Mouse (Mus musculus) kidney, embryonic 15.5 days (tissue): ENCODE measurements around the gene Rad54l. TPM values are rescaled to one million over a fixed set of nuclear protein-coding genes. Genes with fewer than 3 reads are reported as not detected.

Experiments
- ATAC-seq: fragments of 200-750 bp; cut with Nextera tagmentation; replicated peaks from 2 replicates; pipeline ENCODE4 v1.8.0; 2017; ENCODE audit warnings: moderate TSS enrichment; ENCODE audit not compliant: low FRiP score
- H3K27ac ChIP-seq: fragments of 300-500 bp; sonication (generic); 2 replicates; pipeline ENCODE4 v1.5.1; 2015; ENCODE audit warnings: mild to moderate bottlenecking, inconsistent platforms
- H3K27me3 ChIP-seq: fragments of 300-500 bp; sonication (generic); 2 replicates; pipeline ENCODE4 v1.6.1; 2015; ENCODE audit warnings: inconsistent platforms
- H3K36me3 ChIP-seq: fragments of 300-500 bp; sonication (generic); 2 replicates; pipeline ENCODE4 v1.6.1; 2015; ENCODE audit warnings: inconsistent platforms
- H3K4me1 ChIP-seq: fragments of 300-500 bp; sonication (generic); 2 replicates; pipeline ENCODE4 v1.6.1; 2015; ENCODE audit warnings: inconsistent platforms
- H3K4me2 ChIP-seq: fragments of 300-500 bp; sonication (generic); 2 replicates; pipeline ENCODE4 v1.6.1; 2015; ENCODE audit warnings: moderate library complexity, mild to moderate bottlenecking, inconsistent platforms
- H3K4me3 ChIP-seq: fragments of 300-500 bp; sonication (generic); replicated peaks from 2 replicates; pipeline ENCODE4 v1.5.1; 2015; ENCODE audit warnings: mild to moderate bottlenecking, inconsistent platforms
- H3K9ac ChIP-seq: fragments of 300-500 bp; sonication (generic); 2 replicates; pipeline ENCODE4 v1.6.1; 2015; ENCODE audit warnings: mild to moderate bottlenecking, inconsistent platforms
- H3K9me3 ChIP-seq: fragments of 300-500 bp; sonication (generic); replicated peaks from 2 replicates; pipeline ENCODE4 v1.6.1; 2016; ENCODE audit warnings: inconsistent platforms
- WGBS: fragments of 180-500 bp; shearing (Covaris S2); methylation state at CpG from one replicate; pipeline ENCODE4 v1.1.7; 2015; ENCODE audit warnings: mixed read lengths; 5-methylcytosine and 5-hydroxymethylcytosine counted together
- polyA plus RNA-seq: library from polyadenylated mRNA; unstranded; fragments of >200 nt; fragmentation: Nextera tagmentation; extraction: Ambion mirVana; gene quantifications from 2 replicates; pipeline ENCODE4 v1.2.1, GENCODE M21; 2015

The Rad54l gene
- polyA plus RNA-seq, 1 experiment from 2014 or later: 36.6 TPM

DNA sequence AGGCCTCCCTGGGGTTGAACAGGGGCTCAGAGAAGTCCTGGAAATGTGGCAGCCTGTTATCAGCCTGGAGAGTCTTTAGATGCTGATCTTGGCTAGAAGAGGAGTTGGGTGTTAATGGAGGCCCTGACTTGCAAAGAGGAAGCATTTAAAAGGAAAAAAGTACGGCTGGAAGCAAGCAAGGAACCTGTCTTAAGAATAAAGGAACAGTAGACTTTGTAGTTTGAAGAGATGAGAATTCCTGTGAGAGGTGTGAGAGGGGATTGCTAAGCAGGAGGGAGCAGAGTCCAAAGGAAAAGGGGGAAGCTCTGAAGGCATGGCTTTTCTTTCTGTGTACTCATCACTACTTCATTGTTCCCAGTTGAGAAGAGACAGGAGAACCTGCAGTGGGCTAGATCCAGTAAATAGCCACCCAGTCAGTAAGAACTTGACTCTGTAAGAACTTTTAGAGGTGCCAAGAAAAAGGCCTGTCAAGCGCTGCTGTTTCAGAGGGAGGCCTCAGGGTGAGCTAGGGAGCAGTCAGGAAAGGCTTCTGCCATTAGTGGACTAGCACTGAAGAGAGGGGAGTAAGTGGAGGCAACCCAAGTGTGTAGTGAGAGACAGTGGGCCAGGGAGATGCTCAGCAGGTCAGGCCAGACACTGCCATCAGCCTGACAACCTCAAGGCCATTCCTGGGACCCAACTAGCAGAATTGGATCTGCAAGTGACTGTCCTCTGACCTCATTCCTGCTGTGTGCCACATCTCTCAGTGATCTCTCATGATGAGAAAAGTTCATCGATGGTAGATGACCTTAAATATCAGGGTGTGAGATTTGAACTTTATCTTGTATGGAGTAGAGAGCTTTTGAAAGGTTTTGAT, 46.0 kb downstream of the Rad54l start:
- Histone ChIP-seq H3K4me3 (peak overlapping the region; percentile 81), H3K4me2 (peak overlapping the region; percentile 80), H3K27ac (peak overlapping the region; percentile 99), H3K4me1 (peaks cover 27% of the 10 kb centered on the region), H3K9ac (peak overlapping the region; percentile 79), H3K27me3 (no peaks in the 10 kb centered on the region), H3K9me3 (no peaks in the 10 kb centered on the region), H3K36me3 (peaks cover 34% of the 10 kb centered on the region)
- WGBS: 56% methylated on average over 3 of the region's 3 CpGs
- no peak for ATAC-seq

DNA sequence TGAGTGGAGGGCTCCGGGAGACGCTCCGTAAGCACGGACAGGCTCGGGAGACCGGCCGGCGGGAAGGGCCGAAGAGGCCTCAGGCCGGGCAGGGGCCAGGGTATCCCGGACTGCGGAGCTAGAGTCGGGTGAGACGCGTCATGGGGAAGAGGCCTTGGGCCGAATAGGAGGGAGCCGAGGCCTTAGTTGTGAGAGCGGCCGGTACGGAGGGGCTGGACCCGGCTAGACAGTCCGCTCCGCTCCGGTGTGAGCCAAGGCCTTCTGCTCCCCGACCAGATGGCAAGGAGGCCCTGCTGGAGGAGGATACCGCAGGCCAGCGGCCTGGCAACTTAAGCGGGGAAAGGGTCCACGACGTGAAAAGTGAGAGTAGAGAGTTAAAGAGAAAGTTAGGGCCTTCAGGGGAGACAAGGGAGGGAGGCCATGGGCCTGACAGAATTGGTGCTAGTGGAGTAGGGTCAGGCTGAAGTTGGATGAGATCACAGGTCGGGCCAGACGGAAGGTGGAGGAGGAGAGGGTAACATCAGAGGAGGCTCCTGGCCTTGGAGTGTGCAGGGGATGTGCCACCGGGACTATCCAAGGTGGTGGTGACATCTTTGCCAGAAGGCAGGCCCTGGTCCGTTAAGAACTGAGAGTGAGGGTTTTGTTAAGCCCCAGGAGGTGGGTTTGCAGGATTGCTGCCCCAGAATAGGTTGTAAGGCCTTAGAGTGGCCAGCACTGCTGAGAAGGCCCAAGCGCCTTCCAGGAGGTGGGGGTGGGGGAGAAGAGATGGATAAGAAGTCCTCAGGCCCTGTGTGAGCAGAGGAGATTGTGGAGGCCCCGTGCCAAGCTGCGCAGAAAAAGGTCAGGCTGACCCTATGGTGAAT, 46.9 kb downstream of the Rad54l start:
- peaks cover 25% of the 10 kb centered on the region for H3K36me3 ChIP-seq
- peak overlapping the region; percentile 99 for H3K27ac ChIP-seq
- 2% methylated on average over 37 of the region's 37 CpGs for WGBS
- no peaks in the 10 kb centered on the region for H3K9me3 ChIP-seq
- peak overlapping the region; percentile 81 for H3K4me3 ChIP-seq
- peak overlapping the region; percentile 80 for H3K4me2 ChIP-seq
- peaks cover 31% of the 10 kb centered on the region for H3K4me1 ChIP-seq
- H3K27me3 ChIP-seq: no peaks in the 10 kb centered on the region
- ATAC-seq: peak; percentile 45
- H3K9ac ChIP-seq: peak overlapping the region; percentile 79

- Histone ChIP-seq H3K4me2 (peak overlapping the region; percentile 80), H3K36me3 (peaks cover 17% of the 10 kb centered on the region), H3K27me3 (no peaks in the 10 kb centered on the region), H3K9me3 (no peaks in the 10 kb centered on the region), H3K4me1 (peaks cover 31% of the 10 kb centered on the region), H3K9ac (peak overlapping the region; percentile 79), H3K4me3 (peak overlapping the region; percentile 81), H3K27ac (peak overlapping the region; percentile 99)
- peak; percentile 76 for ATAC-seq
- under 1% methylated on average over 73 of the region's 77 CpGs for WGBS
Measured at GRCm38 (mm10) chr4:116075631-116076368, 47.7 kb downstream of the Rad54l start.

GRCm38 (mm10) chr4:116074861-116075620, 48.4 kb downstream of the Rad54l start, which contains the start of the genes Uqcrh and Lrrc41:
TSS of gene Uqcrh (minus strand) at chr4:116075071.
TSS of gene Lrrc41 (plus strand) at chr4:116075269.
- ATAC-seq: peak; percentile 93

DNA sequence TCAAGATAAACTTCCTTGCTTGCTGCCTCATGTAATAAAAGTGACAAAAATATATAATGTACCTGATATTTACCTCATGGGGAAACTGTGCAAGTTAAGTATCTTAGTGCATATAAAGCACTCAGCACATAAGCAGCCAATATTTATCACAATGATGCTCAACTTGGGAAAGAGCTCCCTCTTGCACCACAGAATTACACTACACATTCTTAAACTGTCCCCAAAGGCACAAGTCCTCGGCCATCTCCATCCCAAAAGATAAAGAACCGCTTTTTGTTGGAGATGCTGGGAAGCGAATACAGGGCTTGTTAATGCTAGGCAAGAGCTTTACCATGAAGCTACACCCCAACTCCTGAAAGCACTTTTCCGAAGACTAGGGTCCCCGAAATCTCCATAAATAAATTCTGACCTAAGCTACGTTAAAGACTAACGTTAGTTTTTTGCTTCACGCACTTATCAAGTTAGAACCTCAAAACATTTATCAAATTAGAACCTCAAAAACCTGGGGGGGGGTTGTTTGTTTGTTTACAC, 49.3 kb downstream of the Rad54l start:
- H3K4me3 ChIP-seq: peak overlapping the region; percentile 81
- no peaks in the 10 kb centered on the region for H3K9me3 ChIP-seq
- ATAC-seq: no peak
- WGBS: under 1% methylated on average over 8 of the region's 8 CpGs
- peaks cover 31% of the 10 kb centered on the region for H3K4me1 ChIP-seq
- H3K4me2 ChIP-seq: peak overlapping the region; percentile 80
- peaks cover 15% of the 10 kb centered on the region for H3K36me3 ChIP-seq
- peak overlapping the region; percentile 99 for H3K27ac ChIP-seq
- H3K9ac ChIP-seq: peak overlapping the region; percentile 76
- no peaks in the 10 kb centered on the region for H3K27me3 ChIP-seq

More at GRCm38 (mm10) chr4:116074861-116075620, 48.4 kb downstream of the Rad54l start, which contains the start of the genes Uqcrh and Lrrc41:
- Histone ChIP-seq H3K27me3 (no peaks in the 10 kb centered on the region), H3K4me3 (peak within 1 kb of the TSS; percentile 81), H3K27ac (peak within 1 kb of the TSS; percentile 99), H3K36me3 (peaks cover 15% of the 10 kb centered on the region), H3K4me2 (peak within 1 kb of the TSS; percentile 80), H3K9me3 (no peaks in the 10 kb centered on the region), H3K4me1 (peaks cover 31% of the 10 kb centered on the region), H3K9ac (peak within 1 kb of the TSS; percentile 79)
- under 1% methylated on average over 55 of the region's 55 CpGs for WGBS

DNA sequence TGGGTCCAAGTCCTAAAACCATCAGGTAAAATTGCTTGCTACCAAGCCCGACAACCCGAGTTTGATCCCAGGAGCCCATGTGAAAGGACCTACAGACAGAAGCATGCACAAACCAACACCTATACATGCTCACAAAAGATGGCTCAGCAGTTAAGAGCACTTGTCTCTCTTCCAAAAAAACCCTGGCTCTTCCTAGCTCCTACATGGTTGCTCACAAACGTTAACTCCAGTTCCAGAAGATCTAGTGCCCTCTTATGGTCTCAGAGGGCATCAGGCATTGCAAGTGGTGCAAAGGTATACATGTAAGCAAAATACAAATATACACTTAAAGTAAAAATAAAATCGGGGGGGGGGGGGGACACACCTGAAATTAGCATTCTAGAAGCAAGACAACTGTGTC, 50.3 kb downstream of the Rad54l start:
- H3K9me3 ChIP-seq: no peaks in the 10 kb centered on the region
- peaks cover 31% of the 10 kb centered on the region for H3K4me1 ChIP-seq
- peak overlapping the region; percentile 81; the same call in 1 of the 2 replicates for H3K4me3 ChIP-seq
- H3K27ac ChIP-seq: no peak overlapping the region
- no peaks in the 10 kb centered on the region for H3K27me3 ChIP-seq
- H3K9ac ChIP-seq: no peak overlapping the region
- WGBS: 59% methylated on average over 4 of the region's 4 CpGs
- H3K36me3 ChIP-seq: peaks cover 25% of the 10 kb centered on the region
- H3K4me2 ChIP-seq: peak overlapping the region; percentile 40
- ATAC-seq: no peak

DNA sequence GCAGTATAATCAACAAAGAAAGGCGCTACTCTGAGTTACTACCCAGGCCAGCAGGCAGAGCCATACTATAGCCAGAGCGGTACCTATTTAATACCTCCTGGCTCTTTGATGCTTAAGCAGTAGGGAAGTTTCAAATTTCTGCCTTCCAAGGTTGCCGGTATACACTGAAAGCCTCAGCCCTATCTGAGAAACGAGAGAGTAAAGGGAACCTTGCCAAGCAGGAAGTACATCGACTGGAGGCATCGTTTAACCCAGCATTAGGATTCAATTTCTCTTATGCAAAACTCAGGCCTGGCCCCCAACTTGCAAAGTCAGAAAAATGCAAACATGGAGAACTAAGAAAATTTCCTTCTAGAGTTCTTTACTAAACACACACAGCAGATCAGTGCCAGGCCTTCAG, 53.4 kb downstream of the Rad54l start:
- H3K4me2 ChIP-seq: no peak overlapping the region
- peaks cover 17% of the 10 kb centered on the region for H3K4me1 ChIP-seq
- H3K27me3 ChIP-seq: no peaks in the 10 kb centered on the region
- no peak overlapping the region for H3K27ac ChIP-seq
- no peak overlapping the region for H3K9ac ChIP-seq
- 76% methylated on average over 6 of the region's 6 CpGs for WGBS
- H3K9me3 ChIP-seq: no peaks in the 10 kb centered on the region
- H3K36me3 ChIP-seq: peaks cover 55% of the 10 kb centered on the region
- no peak overlapping the region for H3K4me3 ChIP-seq
- ATAC-seq: no peak

GRCm38 (mm10) chr4:116063855-116064254, 59.6 kb downstream of the Rad54l start:
- H3K4me3 ChIP-seq: no peak overlapping the region
- no peaks in the 10 kb centered on the region for H3K4me1 ChIP-seq
- 55% methylated on average over 1 of the region's 1 CpGs for WGBS
- H3K36me3 ChIP-seq: peaks cover 42% of the 10 kb centered on the region
- H3K4me2 ChIP-seq: no peak overlapping the region
- ATAC-seq: no peak
- H3K9ac ChIP-seq: no peak overlapping the region
- no peaks in the 10 kb centered on the region for H3K27me3 ChIP-seq
- no peaks in the 10 kb centered on the region for H3K9me3 ChIP-seq
- no peak overlapping the region for H3K27ac ChIP-seq

GRCm38 (mm10) chr4:116059012-116059726, 64.3 kb downstream of the Rad54l start:
- Histone ChIP-seq H3K9ac (no peak overlapping the region), H3K27me3 (no peaks in the 10 kb centered on the region), H3K36me3 (no peaks in the 10 kb centered on the region), H3K4me1 (peaks cover under 1% of the 10 kb centered on the region; the same call in 1 of the 2 replicates), H3K4me3 (no peak overlapping the region), H3K4me2 (no peak overlapping the region), H3K9me3 (no peaks in the 10 kb centered on the region), H3K27ac (no peak overlapping the region)
- WGBS: 77% methylated on average over 5 of the region's 5 CpGs
- no peak for ATAC-seq

GRCm38 (mm10) chr4:116057559-116057958, 65.9 kb downstream of the Rad54l start:
- no peak for ATAC-seq
- Histone ChIP-seq H3K4me2 (no peak overlapping the region), H3K9ac (no peak overlapping the region), H3K36me3 (no peaks in the 10 kb centered on the region), H3K9me3 (no peaks in the 10 kb centered on the region), H3K4me3 (no peak overlapping the region), H3K27me3 (no peaks in the 10 kb centered on the region), H3K4me1 (peaks cover 13% of the 10 kb centered on the region), H3K27ac (no peak overlapping the region)
- WGBS: 3% methylated on average over 1 of the region's 1 CpGs
